Mouse (Mus musculus) myocyte (in vitro differentiated cells): ENCODE measurements around the gene Cacna1a.
"Not testable (repeated sequence)": the region's sequence is repeated elsewhere in the genome, so short reads cannot be mapped to it uniquely, and the experiment has no call there.

Experiments used
- E2F4 ChIP-seq: IDR thresholded peaks from one replicate; pipeline ENCODE4 v1.6.1; 2011; ENCODE audit warnings: mild to moderate bottlenecking, control low read depth, moderate library complexity; ENCODE audit not compliant: insufficient read depth
- TCF12 ChIP-seq: IDR thresholded peaks from one replicate; pipeline ENCODE4 v1.6.1; 2011; ENCODE audit warnings: mild to moderate bottlenecking, control low read depth; ENCODE audit not compliant: poor library complexity, insufficient read depth, severe bottlenecking
- TCF3 ChIP-seq: IDR thresholded peaks from one replicate; pipeline ENCODE4 v1.6.1; 2011; ENCODE audit warnings: low read depth, control low read depth; ENCODE audit not compliant: insufficient read length

- not testable (repeated sequence) for TF ChIP-seq E2F4, TCF3, TCF12
These were observed 282.2 kb downstream of the Cacna1a start for GRCm38 (mm10) chr8:84670295-84671006.
